ENCODE assay signal across 14 mouse cellular contexts in genomic region chr11:109809175-109809855, GRCm38 (mm10). TPM values are rescaled to one million over a fixed set of nuclear protein-coding genes. Genes with fewer than 3 reads are reported as not detected.
DNase-seq lines count a peak whose midpoint lies in the region; ATAC-seq and TF ChIP-seq lines count a peak whose summit lies in the region.
"Had no signal": no experiment of that assay in that cellular context is flagged by ENCODE, and none has a peak within 500 bp of the region (broad histone marks: within the 10 kb centered on the region; RNA-seq: fewer than 3 reads in every experiment).

No protein-coding gene starts in this region.

- H3K27me3 ChIP-seq in lung, embryonic 16.5 days (ENCODE audit: control insufficient read depth, insufficient read depth, low read depth, low read length): no peaks in the 10 kb centered on the region
- H3K27me3 ChIP-seq: hindbrain, embryonic 12.5 days; limb, embryonic 13.5 days had no signal

- H3K27ac ChIP-seq in lung, embryonic 16.5 days (ENCODE audit: low read length): no peak overlapping the region
- H3K27ac ChIP-seq: heart, embryonic 10.5 days; hindbrain, embryonic 12.5 days; limb, embryonic 13.5 days had no signal

- H3K4me2 ChIP-seq in lung, embryonic 16.5 days (ENCODE audit: low read depth, low read length): no peak overlapping the region
- H3K4me2 ChIP-seq: hindbrain, embryonic 12.5 days; limb, embryonic 13.5 days had no signal

- no peaks in the 10 kb centered on the region for H3K36me3 ChIP-seq in lung, embryonic 16.5 days (ENCODE audit: control insufficient read depth, insufficient read depth, low read length)
- H3K36me3 ChIP-seq: heart, embryonic 10.5 days; hindbrain, embryonic 12.5 days; limb, embryonic 13.5 days had no signal

- no peak for TF ChIP-seq POLR2A in lung, adult 2 months (IDR thresholded peaks at IDR 0.05; ENCODE audit: borderline replicate concordance, extremely low read depth, low read depth, low read length)

- no peak overlapping the region for H3K9ac ChIP-seq in lung, embryonic 16.5 days (ENCODE audit: low read length)
- H3K9ac ChIP-seq: hindbrain, embryonic 12.5 days; limb, embryonic 13.5 days had no signal

- no peak overlapping the region for H3K4me3 ChIP-seq in lung, embryonic 16.5 days (ENCODE audit: low read length)
- H3K4me3 ChIP-seq in lung, adult 2 months (replicated peaks; ENCODE audit: extremely low read depth, low read depth, low read length): no peak overlapping the region
- H3K4me3 ChIP-seq: heart, embryonic 10.5 days; hindbrain, embryonic 12.5 days; limb, embryonic 13.5 days; megakaryocyte, embryonic 14.5 days had no signal

- peak; percentile 28; the same call in 1 of the 2 replicates for ATAC-seq in lung, embryonic 16.5 days (ENCODE audit: low read depth)

- DNase-seq in cerebellum, postnatal 10 days: peak; percentile 35 to 41
- DNase-seq in cerebellum, adult 9-11 months: no peak
- no peak for DNase-seq in lung, adult 2 months
- peak; percentile 10 for DNase-seq in layer of hippocampus, adult 9-10 months (ENCODE audit: low spot score)
- peak; percentile 55 to 61 for DNase-seq in right cerebral cortex, postnatal 10 days (ENCODE audit: low spot score in 2 of 2)
- DNase-seq in gastrocnemius, postnatal 36 days: no peak
- DNase-seq in adrenal gland, adult 8-10 months: no peak

- TF ChIP-seq CTCF in lung, adult 2 months (IDR thresholded peaks at IDR 0.05; ENCODE audit: insufficient read depth, low read length): no peak

- WGBS in lung, embryonic 16.5 days: 27% methylated on average over 4 of the region's 4 CpGs
- 45% methylated on average over 4 of the region's 4 CpGs for WGBS in lung, adult 2 months

- intact Hi-C loops in gastrocnemius, postnatal 36 days (cut with DNase I): no loop called here

- peaks cover 7% of the 10 kb centered on the region for H3K9me3 ChIP-seq in lung, embryonic 16.5 days (ENCODE audit: control insufficient read depth, low read length)
- H3K9me3 ChIP-seq: hindbrain, embryonic 12.5 days had no signal

- H3K4me1 ChIP-seq in lung, embryonic 16.5 days (replicated peaks; ENCODE audit: control insufficient read depth, insufficient read depth, low read length): peaks cover 11% of the 10 kb centered on the region; the same call in 1 of the 2 replicates
- no peaks in the 10 kb centered on the region; the same call in 1 of the 2 replicates for H3K4me1 ChIP-seq in lung, adult 2 months (ENCODE audit: control insufficient read depth, insufficient read depth, low read length)
- H3K4me1 ChIP-seq: heart, embryonic 10.5 days; hindbrain, embryonic 12.5 days had no signal

RNA-seq across cellular contexts. Expression of gene 1700012B07Rik, which starts 18.5 kb away (rescaled TPM):
- polyA plus RNA-seq in lung, embryonic 16.5 days (2015; fragmentation: Nextera tagmentation; extraction: Ambion mirVana): not detected in 2 replicates
- 0.12 and 0.26 TPM in 2 replicates for polyA plus RNA-seq in lung, adult 2 months (2012; rRNA removed)
- not detected for total RNA-seq in gastrocnemius, postnatal 36 days (2021)
- not detected for total RNA-seq in adrenal gland, adult 8-10 months (2022)
- polyA plus RNA-seq: heart, embryonic 10.5 days; hindbrain, embryonic 12.5 days; kidney, embryonic 16.5 days; limb, embryonic 13.5 days; small intestine, adult 2 months had no signal

Comparison
In these comparisons a context has a peak if more than half of its experiments do, and no peak if none do; other contexts are left out.
1. DNase-seq: peak in cerebellum, postnatal 10 days (2 of 2), layer of hippocampus, adult 9-10 months (single experiment) and right cerebral cortex, postnatal 10 days (2 of 2); none in cerebellum, adult 9-11 months (single experiment), lung, adult 2 months (single experiment), gastrocnemius, postnatal 36 days (0 of 2) and adrenal gland, adult 8-10 months (single experiment).